Mouse (Mus musculus) E14TG2a.4 (cell line): ENCODE measurements at regions not wholly inside any gene's neighbourhood (a gene's known extent, or its start where the extent isn't known, plus 50 kb on each side); places are given as distances from the start of the nearest gene placed in this dataset.

ENCODE experiments used
- H3K27me3 ChIP-seq: 2 replicates; pipeline ENCODE4 v1.6.1; 2014; ENCODE audit warnings: low read length, control low read depth; ENCODE audit not compliant: insufficient read depth
- H3K36me3 ChIP-seq: 2 replicates; pipeline ENCODE4 v1.6.1; 2014; ENCODE audit warnings: low read length, control low read depth; ENCODE audit not compliant: insufficient read depth
- H3K4me1 ChIP-seq: replicated peaks from 2 replicates; pipeline ENCODE4 v1.6.1; 2014; ENCODE audit warnings: low read depth, low read length, control low read depth
- H3K4me3 ChIP-seq: replicated peaks from 2 replicates; pipeline ENCODE4 v1.5.1; 2014; ENCODE audit warnings: mild to moderate bottlenecking, low read length
- H3K9me3 ChIP-seq: 2 replicates; pipeline ENCODE4 v1.6.1; 2014; ENCODE audit warnings: low read length, control low read depth
- CTCF ChIP-seq: conservative IDR thresholded peaks from 2 replicates; pipeline ENCODE4 v1.5.1; 2014; ENCODE audit warnings: low read length
- NANOG ChIP-seq: IDR thresholded peaks from 2 replicates; pipeline ENCODE4 v1.6.1; 2014; ENCODE audit warnings: borderline replicate concordance, low read length, mixed read lengths
- POU5F1 ChIP-seq: IDR thresholded peaks from 2 replicates; pipeline ENCODE4 v1.6.1; 2014; ENCODE audit warnings: low read length, borderline replicate concordance

DNA sequence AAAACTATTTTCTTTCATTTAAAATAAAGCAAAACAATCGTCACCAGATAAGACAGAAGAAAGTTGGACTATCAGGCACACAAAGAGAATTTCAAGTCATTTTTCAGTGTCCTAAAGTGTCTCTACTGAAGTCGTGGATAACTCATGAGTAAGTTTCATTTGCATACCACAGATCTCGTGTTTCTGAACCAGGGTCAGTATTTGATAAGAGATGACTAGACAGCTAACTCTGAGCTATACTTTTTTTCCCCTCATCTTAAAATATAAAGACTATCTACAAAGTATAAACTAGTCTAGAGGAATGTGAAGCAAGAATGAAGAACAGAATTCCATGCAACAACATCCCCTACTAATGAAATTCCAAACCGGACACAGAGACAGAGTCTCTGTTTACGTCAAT, 60.9 kb upstream of the Paip1 start:
- no peak for TF ChIP-seq CTCF
- TF ChIP-seq POU5F1: no peak
- TF ChIP-seq NANOG: no peak
- no peaks in the 10 kb centered on the region for H3K4me1 ChIP-seq
- no peak overlapping the region for H3K4me3 ChIP-seq
- peaks cover 14% of the 10 kb centered on the region; the same call in 1 of the 2 replicates for H3K36me3 ChIP-seq
- no peaks in the 10 kb centered on the region for H3K27me3 ChIP-seq
- no peaks in the 10 kb centered on the region for H3K9me3 ChIP-seq

DNA sequence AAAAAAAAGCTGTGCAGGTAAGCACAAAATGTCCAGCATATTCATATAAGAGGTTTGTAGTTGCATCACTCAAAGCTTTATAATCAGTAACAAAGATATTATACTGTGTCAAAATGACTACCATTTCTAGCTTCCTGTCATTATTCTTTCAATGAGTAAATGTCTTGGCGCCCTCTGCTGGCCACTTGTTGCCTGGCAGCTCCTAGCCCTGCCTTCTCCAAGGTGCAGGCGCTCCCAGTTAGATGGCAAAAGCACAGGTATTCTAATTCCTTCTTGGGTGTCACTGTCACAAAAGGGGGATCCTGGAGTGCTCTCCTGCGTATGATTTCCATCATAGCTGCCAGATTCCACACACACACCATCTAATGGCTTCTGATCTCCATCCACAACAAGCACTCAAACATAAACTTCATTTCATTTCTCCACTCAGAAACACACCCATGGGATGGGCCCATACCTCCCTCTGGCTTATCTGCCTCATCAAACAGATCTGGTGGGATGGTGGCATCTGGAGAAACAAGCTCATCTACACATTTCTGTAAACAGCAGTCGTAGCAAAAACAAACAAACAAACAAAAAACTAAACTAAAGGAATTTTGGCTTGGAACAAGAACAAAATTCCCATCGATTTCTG, 49.9 kb upstream of the Paip1 start:
- H3K9me3 ChIP-seq: no peaks in the 10 kb centered on the region
- H3K27me3 ChIP-seq: no peaks in the 10 kb centered on the region
- no peak for TF ChIP-seq POU5F1
- no peak for TF ChIP-seq NANOG
- TF ChIP-seq CTCF: peak; percentile 78
- no peaks in the 10 kb centered on the region for H3K4me1 ChIP-seq
- peaks cover 10% of the 10 kb centered on the region for H3K36me3 ChIP-seq
- no peak overlapping the region for H3K4me3 ChIP-seq
